8 mouse cellular contexts compared by ENCODE assay signal in the genomic region with DNA sequence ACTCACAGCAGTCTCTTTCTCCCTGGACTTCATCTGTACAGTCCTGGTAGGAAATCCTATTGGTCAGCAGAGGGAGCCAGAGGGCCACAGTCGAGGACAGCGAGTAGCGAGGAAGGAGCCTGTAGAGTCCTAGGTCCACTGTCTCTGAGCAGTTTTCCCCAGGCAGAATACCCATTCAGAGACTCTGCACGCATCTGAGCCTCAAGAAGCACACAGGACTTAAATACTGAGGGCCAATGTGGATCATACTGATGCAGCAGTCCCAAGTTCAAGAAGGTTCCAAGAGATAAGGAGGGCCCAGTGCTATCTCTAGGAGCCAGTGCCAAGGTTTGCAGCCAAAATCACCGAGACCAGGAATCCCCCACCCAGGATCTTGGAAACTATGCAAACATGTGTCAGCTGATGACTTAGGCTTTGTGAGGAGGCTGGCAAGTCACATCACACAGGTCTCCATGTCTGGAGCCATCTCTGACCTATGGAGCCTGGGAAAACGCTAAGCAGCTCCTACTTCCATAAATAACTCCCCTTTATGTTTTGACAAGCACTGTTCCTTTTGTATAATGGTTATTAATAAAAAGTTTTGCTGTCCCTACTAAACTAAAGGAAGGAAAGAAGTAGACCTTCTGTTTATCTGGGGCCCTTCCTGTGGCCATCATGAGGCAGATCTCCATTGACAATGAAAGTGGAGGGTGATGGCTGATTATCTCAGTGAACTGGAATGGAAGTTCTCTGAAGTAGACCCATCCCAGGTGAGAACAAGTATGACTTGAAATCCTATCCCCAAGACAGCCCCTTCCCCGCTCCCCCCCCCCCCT. TPM values are rescaled to one million over a fixed set of nuclear protein-coding genes. Genes with fewer than 3 reads are reported as not detected.
A peak's percentile ranks its signal among the peaks of the same experiment; 100 is the strongest.
DNase-seq lines count a peak whose midpoint lies in the region; ATAC-seq and TF ChIP-seq lines count a peak whose summit lies in the region.

No protein-coding gene starts in this region.

- H3K9me3 ChIP-seq in forebrain, embryonic 14.5 days (replicated peaks; ENCODE audit: control insufficient read depth, low read length): no peaks in the 10 kb centered on the region
- no peaks in the 10 kb centered on the region for H3K9me3 ChIP-seq in liver, postnatal 0 days (ENCODE audit: low read length)
- H3K9me3 ChIP-seq in neural tube, embryonic 14.5 days (ENCODE audit: control insufficient read depth, low read length): no peaks in the 10 kb centered on the region

- 34% methylated on average over 7 of the region's 7 CpGs for WGBS in forebrain, embryonic 14.5 days
- 22% methylated on average over 7 of the region's 7 CpGs for WGBS in large intestine, adult 2 months
- WGBS in liver, postnatal 0 days (ENCODE audit: insufficient replicate concordance): 20% methylated on average over 7 of the region's 7 CpGs
- 36% methylated on average over 7 of the region's 7 CpGs for WGBS in neural tube, embryonic 14.5 days

- TF ChIP-seq POLR2A in testis, adult 2 months (IDR thresholded peaks at IDR 0.05; ENCODE audit: control insufficient read depth, low read depth, low read length): no peak

- H3K27me3 ChIP-seq in forebrain, embryonic 14.5 days (replicated peaks; ENCODE audit: control insufficient read depth, insufficient read depth, low read length): no peaks in the 10 kb centered on the region
- no peaks in the 10 kb centered on the region for H3K27me3 ChIP-seq in liver, postnatal 0 days (ENCODE audit: insufficient read depth, low read length)
- no peaks in the 10 kb centered on the region for H3K27me3 ChIP-seq in neural tube, embryonic 14.5 days (ENCODE audit: control insufficient read depth, insufficient read depth, low read length)
- no peaks in the 10 kb centered on the region for H3K27me3 ChIP-seq in testis, adult 2 months (ENCODE audit: control insufficient read depth, insufficient read depth, low read length)

- no peak overlapping the region for H3K9ac ChIP-seq in forebrain, embryonic 14.5 days (ENCODE audit: low read length)
- peak overlapping the region; percentile 82 for H3K9ac ChIP-seq in liver, postnatal 0 days (replicated peaks)
- H3K9ac ChIP-seq in neural tube, embryonic 14.5 days (replicated peaks; ENCODE audit: low read depth, low read length): no peak overlapping the region

- H3K27ac ChIP-seq in forebrain, embryonic 14.5 days (ENCODE audit: low read depth, low read length): no peak overlapping the region
- H3K27ac ChIP-seq in liver, postnatal 0 days (ENCODE audit: low read depth): peak overlapping the region; percentile 90
- no peak overlapping the region for H3K27ac ChIP-seq in neural tube, embryonic 14.5 days (ENCODE audit: low read depth, low read length)
- H3K27ac ChIP-seq in testis, adult 2 months (ENCODE audit: control insufficient read depth, insufficient read depth, low read depth, low read length): no peak overlapping the region

- no peak overlapping the region for H3K4me3 ChIP-seq in forebrain, embryonic 14.5 days (ENCODE audit: low read depth, low read length)
- H3K4me3 ChIP-seq in liver, postnatal 0 days (ENCODE audit: low read depth, low read length): peak overlapping the region; percentile 65
- H3K4me3 ChIP-seq in neural tube, embryonic 14.5 days (ENCODE audit: low read depth, low read length): no peak overlapping the region
- H3K4me3 ChIP-seq in testis, adult 2 months (ENCODE audit: control insufficient read depth, low read depth, low read length): no peak overlapping the region

- peak; percentile 98 for TF ChIP-seq CTCF in liver, postnatal 0 days (IDR thresholded peaks at IDR 0.05; ENCODE audit: low read depth)
- TF ChIP-seq CTCF in testis, adult 2 months (IDR thresholded peaks at IDR 0.05; ENCODE audit: control insufficient read depth, insufficient read depth, insufficient replicate concordance, low read depth, low read length): peak; percentile 76; the same call in 1 of the 2 replicates

- peaks cover 17% of the 10 kb centered on the region for H3K4me1 ChIP-seq in forebrain, embryonic 14.5 days (ENCODE audit: control insufficient read depth, insufficient read depth, low read length)
- peaks cover 29% of the 10 kb centered on the region for H3K4me1 ChIP-seq in liver, postnatal 0 days (ENCODE audit: insufficient read depth)
- H3K4me1 ChIP-seq in neural tube, embryonic 14.5 days (ENCODE audit: control insufficient read depth, insufficient read depth, low read length): peaks cover 28% of the 10 kb centered on the region
- H3K4me1 ChIP-seq in testis, adult 2 months (ENCODE audit: control insufficient read depth, insufficient read depth, low read length): no peaks in the 10 kb centered on the region

- intact Hi-C loops in heart, postnatal 14 days (cut with DNase I): loop anchor here (2.0 kb wide), 4 partner anchors 23 to 227 kb away; a partner anchor contains a TSS

- peak; percentile 100 for TF ChIP-seq EP300 in liver, postnatal 0 days (IDR thresholded peaks at IDR 0.05; ENCODE audit: low read depth)

- H3K4me2 ChIP-seq in forebrain, embryonic 14.5 days (ENCODE audit: low read length): no peak overlapping the region
- H3K4me2 ChIP-seq in liver, postnatal 0 days (ENCODE audit: low read depth, low read length): peak overlapping the region; percentile 68
- H3K4me2 ChIP-seq in neural tube, embryonic 14.5 days (ENCODE audit: low read depth, low read length): no peak overlapping the region

- peaks cover 12% of the 10 kb centered on the region for H3K36me3 ChIP-seq in forebrain, embryonic 14.5 days (ENCODE audit: control insufficient read depth, insufficient read depth, low read length)
- H3K36me3 ChIP-seq in liver, postnatal 0 days (replicated peaks; ENCODE audit: insufficient read depth, low read length): peaks cover 36% of the 10 kb centered on the region
- no peaks in the 10 kb centered on the region; the same call in 1 of the 2 replicates for H3K36me3 ChIP-seq in neural tube, embryonic 14.5 days (ENCODE audit: control insufficient read depth, insufficient read depth, low read length)
- H3K36me3 ChIP-seq in testis, adult 2 months (ENCODE audit: control insufficient read depth, insufficient read depth, low read length): no peaks in the 10 kb centered on the region

- peak; percentile 83 for DNase-seq in ES-CJ7 (ENCODE audit: low read depth, low spot score)
- DNase-seq in cerebellum, adult 11 months: peak; percentile 84
- peak; percentile 92 for DNase-seq in forebrain, embryonic 14.5 days (ENCODE audit: low spot score)
- DNase-seq in heart, postnatal 14 days: peak; percentile 85 to 92
- DNase-seq in large intestine, adult 2 months (ENCODE audit: low read depth, low spot score): peak; percentile 67
- DNase-seq in liver, postnatal 0 days: peak; percentile 86

- peak; percentile 85 for ATAC-seq in forebrain, embryonic 14.5 days
- peak; percentile 95 for ATAC-seq in liver, postnatal 0 days
- peak; percentile 86 for ATAC-seq in neural tube, embryonic 14.5 days (ENCODE audit: low read depth)

RNA-seq across cellular contexts. Expression of a gene that starts 23.2 kb away (rescaled TPM):
- 18.2 and 23.1 TPM in 2 replicates for polyA plus RNA-seq in forebrain, embryonic 14.5 days (2014; fragmentation: Nextera tagmentation; extraction: Ambion mirVana)
- total RNA-seq in heart, postnatal 14 days (2021): 10 to 100 TPM; 14.8 to 15.4 TPM
- polyA plus RNA-seq in large intestine, adult 2 months (2012; rRNA removed): 2.0 and 2.9 TPM in 2 replicates
- 154 TPM in 2 replicates for polyA plus RNA-seq in liver, postnatal 0 days (2015; fragmentation: Nextera tagmentation; extraction: Ambion mirVana)
- 20.7 and 29.9 TPM in 2 replicates for polyA plus RNA-seq in neural tube, embryonic 14.5 days (2014; fragmentation: Nextera tagmentation; extraction: Ambion mirVana)
- 1.7 and 1.8 TPM in 2 replicates for polyA plus RNA-seq in testis, adult 2 months (2012; rRNA removed)

RNA-seq across cellular contexts. Expression of a gene that starts 49.5 kb away (rescaled TPM):
- polyA plus RNA-seq in forebrain, embryonic 14.5 days (2014; fragmentation: Nextera tagmentation; extraction: Ambion mirVana): 7.7 and 8.9 TPM in 2 replicates
- total RNA-seq in heart, postnatal 14 days (2021): 10 to 100 TPM; 17.7 to 19.0 TPM
- 2.5 and 4.0 TPM in 2 replicates for polyA plus RNA-seq in large intestine, adult 2 months (2012; rRNA removed)
- polyA plus RNA-seq in liver, postnatal 0 days (2015; fragmentation: Nextera tagmentation; extraction: Ambion mirVana): 2.3 and 2.9 TPM in 2 replicates
- 9.5 and 12.7 TPM in 2 replicates for polyA plus RNA-seq in neural tube, embryonic 14.5 days (2014; fragmentation: Nextera tagmentation; extraction: Ambion mirVana)
- 3.3 and 3.7 TPM in 2 replicates for polyA plus RNA-seq in testis, adult 2 months (2012; rRNA removed)

RNA-seq across cellular contexts. Expression of a gene that starts 52.0 kb away (rescaled TPM):
- polyA plus RNA-seq in forebrain, embryonic 14.5 days (2014; fragmentation: Nextera tagmentation; extraction: Ambion mirVana): 18.8 and 20.1 TPM in 2 replicates
- total RNA-seq in heart, postnatal 14 days (2021): 1 to 10 TPM; 3.6 to 5.4 TPM
- 55.4 and 75.8 TPM in 2 replicates for polyA plus RNA-seq in large intestine, adult 2 months (2012; rRNA removed)
- 6.0 and 6.8 TPM in 2 replicates for polyA plus RNA-seq in liver, postnatal 0 days (2015; fragmentation: Nextera tagmentation; extraction: Ambion mirVana)
- 7.8 and 8.4 TPM in 2 replicates for polyA plus RNA-seq in neural tube, embryonic 14.5 days (2014; fragmentation: Nextera tagmentation; extraction: Ambion mirVana)
- 3.1 and 4.7 TPM in 2 replicates for polyA plus RNA-seq in testis, adult 2 months (2012; rRNA removed)
